Mouse (Mus musculus): ENCODE data around the gene Dcst2. TPM values are rescaled to one million over a fixed set of nuclear protein-coding genes. Genes with fewer than 3 reads are reported as not detected.

The Dcst2 gene
- polyA plus RNA-seq, 1 experiment from 2014 or later: 0.21 TPM

GRCm38 (mm10) chr3:89388134-89388881 lies 26.5 kb downstream of the Dcst2 start:
- no peaks in the 10 kb centered on the region for H3K36me3 ChIP-seq (replicated peaks; ENCODE audit: control insufficient read depth, insufficient read depth)
- H3K4me1 ChIP-seq (replicated peaks; ENCODE audit: control insufficient read depth, insufficient read depth, low read length): peaks cover 26% of the 10 kb centered on the region
- no peak overlapping the region for H3K9ac ChIP-seq
- no peak overlapping the region for H3K4me2 ChIP-seq (replicated peaks)
- 71% methylated on average over 11 of the region's 11 CpGs for WGBS
- H3K27me3 ChIP-seq (ENCODE audit: control insufficient read depth, insufficient read depth, low read length): 0 out of 2 replicates have a peak, but pooled peaks cover 5% of the 10 kb centered on the region
- no peak overlapping the region for H3K4me3 ChIP-seq (replicated peaks; ENCODE audit: low read length)
- ATAC-seq (ENCODE audit: low FRiP score) (no peak), DNase-seq (ENCODE audit: low spot score) (no peak)
- no peak overlapping the region for H3K27ac ChIP-seq
- H3K9me3 ChIP-seq (ENCODE audit: control insufficient read depth, low read length): no peaks in the 10 kb centered on the region

- Histone ChIP-seq H3K9me3 (ENCODE audit: control insufficient read depth, low read length) (no peaks in the 10 kb centered on the region), H3K9ac (no peak overlapping the region), H3K27me3 (ENCODE audit: control insufficient read depth, insufficient read depth, low read length) (peaks cover 9% of the 10 kb centered on the region), H3K4me3 (replicated peaks; ENCODE audit: low read length) (no peak overlapping the region), H3K4me2 (replicated peaks) (no peak overlapping the region), H3K4me1 (replicated peaks; ENCODE audit: control insufficient read depth, insufficient read depth, low read length) (peaks cover 31% of the 10 kb centered on the region), H3K27ac (no peak overlapping the region), H3K36me3 (replicated peaks; ENCODE audit: control insufficient read depth, insufficient read depth) (no peaks in the 10 kb centered on the region)
- WGBS: 69% methylated on average over 6 of the region's 6 CpGs
- ATAC-seq (ENCODE audit: low FRiP score): no peak
- DNase-seq (ENCODE audit: low spot score): peak; percentile 64
These were observed 27.3 kb downstream of the Dcst2 start for GRCm38 (mm10) chr3:89388901-89389740.

- WGBS: 69% methylated on average over 4 of the region's 5 CpGs
- Histone ChIP-seq H3K9ac (no peak overlapping the region), H3K4me3 (replicated peaks; ENCODE audit: low read length) (no peak overlapping the region), H3K4me1 (replicated peaks; ENCODE audit: control insufficient read depth, insufficient read depth, low read length) (peaks cover 40% of the 10 kb centered on the region), H3K36me3 (replicated peaks; ENCODE audit: control insufficient read depth, insufficient read depth) (no peaks in the 10 kb centered on the region), H3K27me3 (ENCODE audit: control insufficient read depth, insufficient read depth, low read length) (peaks cover 19% of the 10 kb centered on the region), H3K27ac (no peak overlapping the region), H3K9me3 (ENCODE audit: control insufficient read depth, low read length) (no peaks in the 10 kb centered on the region), H3K4me2 (replicated peaks) (no peak overlapping the region)
- DNase-seq (ENCODE audit: low spot score): no peak
- no peak for ATAC-seq (ENCODE audit: low FRiP score)
These were observed 28.3 kb downstream of the Dcst2 start for GRCm38 (mm10) chr3:89390111-89390515.

GRCm38 (mm10) chr3:89390699-89391662 lies 29.2 kb downstream of the Dcst2 start:
- DNase-seq (ENCODE audit: low spot score) (no peak), ATAC-seq (ENCODE audit: low FRiP score) (no peak)
- H3K4me1 ChIP-seq (replicated peaks; ENCODE audit: control insufficient read depth, insufficient read depth, low read length): peaks cover 41% of the 10 kb centered on the region
- peak overlapping the region; percentile 48 for H3K4me3 ChIP-seq (replicated peaks; ENCODE audit: low read length)
- peaks cover 28% of the 10 kb centered on the region for H3K27me3 ChIP-seq (ENCODE audit: control insufficient read depth, insufficient read depth, low read length)
- H3K27ac ChIP-seq: no peak overlapping the region
- no peaks in the 10 kb centered on the region for H3K9me3 ChIP-seq (ENCODE audit: control insufficient read depth, low read length)
- 11% methylated on average over 19 of the region's 19 CpGs for WGBS
- peak overlapping the region; percentile 71 for H3K9ac ChIP-seq
- H3K36me3 ChIP-seq (replicated peaks; ENCODE audit: control insufficient read depth, insufficient read depth): no peaks in the 10 kb centered on the region
- peak overlapping the region; percentile 100 for H3K4me2 ChIP-seq (replicated peaks)

- peaks cover 31% of the 10 kb centered on the region for H3K27me3 ChIP-seq (ENCODE audit: control insufficient read depth, insufficient read depth, low read length)
- no peaks in the 10 kb centered on the region for H3K36me3 ChIP-seq (replicated peaks; ENCODE audit: control insufficient read depth, insufficient read depth)
- DNase-seq (ENCODE audit: low spot score): no peak
- H3K27ac ChIP-seq: no peak overlapping the region
- peak overlapping the region; percentile 100 for H3K4me2 ChIP-seq (replicated peaks)
- under 1% methylated on average over 51 of the region's 56 CpGs for WGBS
- peak overlapping the region; percentile 71 for H3K9ac ChIP-seq
- peak overlapping the region; percentile 48 for H3K4me3 ChIP-seq (replicated peaks; ENCODE audit: low read length)
- peaks cover 48% of the 10 kb centered on the region for H3K4me1 ChIP-seq (replicated peaks; ENCODE audit: control insufficient read depth, insufficient read depth, low read length)
- H3K9me3 ChIP-seq (ENCODE audit: control insufficient read depth, low read length): no peaks in the 10 kb centered on the region
- ATAC-seq (ENCODE audit: low FRiP score): no peak
These were observed 30.1 kb downstream of the Dcst2 start for GRCm38 (mm10) chr3:89391663-89392511.

- H3K4me3 ChIP-seq (replicated peaks; ENCODE audit: low read length): peak overlapping the region; percentile 48
- H3K4me2 ChIP-seq (replicated peaks): peak overlapping the region; percentile 100
- H3K9ac ChIP-seq: peak overlapping the region; percentile 71; the same call in 1 of the 2 replicates
- no peaks in the 10 kb centered on the region for H3K9me3 ChIP-seq (ENCODE audit: control insufficient read depth, low read length)
- no peak for ATAC-seq (ENCODE audit: low FRiP score)
- no peak for DNase-seq (ENCODE audit: low spot score)
- H3K27me3 ChIP-seq (ENCODE audit: control insufficient read depth, insufficient read depth, low read length): peaks cover 31% of the 10 kb centered on the region
- peaks cover 48% of the 10 kb centered on the region for H3K4me1 ChIP-seq (replicated peaks; ENCODE audit: control insufficient read depth, insufficient read depth, low read length)
- no peaks in the 10 kb centered on the region for H3K36me3 ChIP-seq (replicated peaks; ENCODE audit: control insufficient read depth, insufficient read depth)
- 2% methylated on average over 18 of the region's 24 CpGs for WGBS
- no peak overlapping the region for H3K27ac ChIP-seq
These were observed 31.1 kb downstream of the Dcst2 start for GRCm38 (mm10) chr3:89392871-89393311.

GRCm38 (mm10) chr3:89393605-89394004 lies 31.8 kb downstream of the Dcst2 start:
- WGBS: 0% methylated on average over 15 of the region's 15 CpGs
- no peaks in the 10 kb centered on the region for H3K9me3 ChIP-seq (ENCODE audit: control insufficient read depth, low read length)
- DNase-seq (ENCODE audit: low spot score) (peak; percentile 89), ATAC-seq (ENCODE audit: low FRiP score) (peak; percentile 91)
- H3K9ac ChIP-seq: peak overlapping the region; percentile 46
- H3K4me3 ChIP-seq (replicated peaks; ENCODE audit: low read length): peak overlapping the region; percentile 48
- H3K4me2 ChIP-seq (replicated peaks): peak overlapping the region; percentile 100
- no peaks in the 10 kb centered on the region for H3K36me3 ChIP-seq (replicated peaks; ENCODE audit: control insufficient read depth, insufficient read depth)
- H3K27ac ChIP-seq: peak overlapping the region; percentile 40; the same call in 1 of the 2 replicates
- H3K27me3 ChIP-seq (ENCODE audit: control insufficient read depth, insufficient read depth, low read length): peaks cover 31% of the 10 kb centered on the region
- peaks cover 48% of the 10 kb centered on the region for H3K4me1 ChIP-seq (replicated peaks; ENCODE audit: control insufficient read depth, insufficient read depth, low read length)
